Mouse (Mus musculus) cerebellum, postnatal 10 days (tissue): Measurements from ENCODE around the gene Gm43720.
A peak's percentile ranks its signal among the peaks of the same experiment; 100 is the strongest.

Experiments
- DNase-seq, 2 experiments: peaks; one replicate each; pipeline ENCODE4 v3.0.0; 2021; ENCODE audit warnings: mixed read lengths in 2 of 2

The Gm43720 gene

DNA sequence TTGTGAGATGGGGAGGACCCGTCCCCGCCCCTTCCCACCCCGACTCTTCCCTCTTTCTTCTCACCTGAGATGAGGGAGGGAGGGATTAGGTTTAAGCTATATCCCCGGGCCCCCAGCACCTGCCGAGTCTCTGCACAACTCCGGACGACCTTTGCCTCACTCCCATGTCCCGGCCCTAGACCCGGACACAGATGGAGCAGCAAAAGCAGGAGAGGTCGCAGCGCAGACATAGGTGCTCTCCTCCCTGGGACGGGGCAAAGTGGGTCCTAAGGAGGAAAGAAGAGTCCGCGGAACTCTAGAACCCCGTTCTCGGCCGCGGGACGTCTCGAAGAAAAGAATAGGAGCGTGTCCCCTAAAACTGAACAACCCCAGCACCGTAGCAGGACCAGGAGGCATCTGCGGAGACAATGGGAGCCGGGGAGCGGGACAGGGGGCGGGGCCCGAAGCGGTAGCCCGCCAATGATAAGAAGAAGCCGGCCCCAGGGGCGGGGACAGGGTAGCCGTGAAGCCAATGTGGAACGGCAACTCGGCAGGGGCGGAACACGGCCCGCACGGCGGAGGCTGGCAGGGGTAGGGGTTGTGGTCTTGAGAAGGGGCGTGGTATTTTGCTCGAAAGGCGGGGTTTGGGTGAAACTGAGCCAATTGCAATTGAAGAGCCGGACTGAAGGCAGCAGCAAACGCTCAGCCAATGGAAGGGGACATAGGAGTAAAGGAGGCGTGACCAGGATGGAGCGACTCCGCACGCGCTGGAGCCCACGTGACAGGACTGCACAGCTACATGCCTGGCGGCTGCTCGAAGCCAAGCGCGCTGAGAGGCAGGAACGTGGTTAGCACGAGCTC is at the start of gene Gm43720, which contains the start of the genes Gpc2 and Stag3:
Gene Gm43720, minus strand, starts transcription at position 374 of the 840 bp plus-strand sequence.
Gene Gpc2, minus strand, starts transcription at position 421 of the 840 bp plus-strand sequence.
Gene Stag3, plus strand, starts transcription at position 656 of the 840 bp plus-strand sequence.
- DNase-seq = peak; percentile 95 to 98

GRCm38 (mm10) chr5:138312795-138313194 is 33.0 kb upstream of the Gm43720 start:
- no peak for DNase-seq

DNA sequence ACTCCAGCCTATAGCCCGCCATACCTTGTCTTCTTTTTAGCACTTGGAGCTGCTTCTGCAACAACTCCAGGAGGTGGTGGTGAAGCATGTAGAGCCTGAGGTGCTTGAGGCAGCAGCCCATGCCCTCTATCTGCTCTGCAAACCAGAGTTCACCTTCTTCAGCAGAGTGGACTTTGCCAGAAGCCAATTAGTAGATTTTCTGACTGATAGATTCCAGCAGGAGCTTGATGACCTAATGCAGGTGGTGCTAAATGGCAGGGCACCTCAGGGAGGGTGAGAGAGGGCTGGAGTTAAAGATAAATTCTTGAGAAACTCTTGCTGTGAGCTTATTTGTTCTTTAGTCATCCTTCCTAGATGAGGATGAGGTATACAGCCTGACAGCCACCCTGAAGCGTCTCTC is 19.9 kb upstream of the Gm43720 start:
- no peak for DNase-seq

GRCm38 (mm10) chr5:138294158-138294557 is 14.4 kb upstream of the Gm43720 start:
- DNase-seq = no peak

GRCm38 (mm10) chr5:138291638-138292037 is 11.9 kb upstream of the Gm43720 start:
- DNase-seq = no peak

DNA sequence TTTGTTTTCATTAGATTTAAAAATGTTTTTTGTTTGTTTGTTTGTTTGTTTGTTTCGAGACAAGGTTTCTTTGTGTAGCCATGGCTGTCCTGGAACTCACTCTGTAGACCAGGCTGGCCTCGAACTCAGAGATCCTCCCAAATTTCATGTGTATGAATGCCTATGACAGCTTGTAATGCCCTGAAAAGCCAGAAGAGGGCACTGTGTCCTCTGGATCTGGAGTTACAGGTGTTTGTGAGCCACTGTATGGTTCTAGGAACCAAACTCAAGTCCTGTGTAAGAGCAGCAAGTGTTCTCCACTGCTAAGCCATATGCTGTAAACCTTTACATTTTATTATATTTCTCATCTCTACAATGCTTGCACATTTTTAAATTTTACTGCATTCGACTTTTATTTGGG is 8.1 kb upstream of the Gm43720 start:
- no peak for DNase-seq

- DNase-seq = no peak
These were observed 3.8 kb upstream of the Gm43720 start for GRCm38 (mm10) chr5:138283540-138283939.

DNA sequence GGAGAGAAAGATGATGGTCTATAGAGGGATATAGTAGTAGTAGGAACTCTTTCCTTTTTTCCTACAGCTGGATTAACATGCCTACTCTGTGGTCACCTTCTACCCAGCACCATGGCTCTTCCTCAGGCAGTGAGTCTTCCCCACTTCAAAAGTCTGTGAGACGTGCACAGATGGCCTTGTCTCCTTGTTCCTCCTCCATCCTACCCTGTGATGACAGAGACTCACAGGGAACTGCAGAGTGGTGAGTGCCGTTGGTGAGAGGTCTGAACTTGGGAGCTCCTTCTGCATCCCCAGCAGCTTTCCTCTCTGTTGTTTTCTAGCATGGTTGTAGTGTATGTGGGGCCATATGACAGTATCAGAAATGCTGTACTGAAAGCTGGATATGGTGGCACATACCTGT is 2.0 kb upstream of the Gm43720 start:
- no peak for DNase-seq

DNA sequence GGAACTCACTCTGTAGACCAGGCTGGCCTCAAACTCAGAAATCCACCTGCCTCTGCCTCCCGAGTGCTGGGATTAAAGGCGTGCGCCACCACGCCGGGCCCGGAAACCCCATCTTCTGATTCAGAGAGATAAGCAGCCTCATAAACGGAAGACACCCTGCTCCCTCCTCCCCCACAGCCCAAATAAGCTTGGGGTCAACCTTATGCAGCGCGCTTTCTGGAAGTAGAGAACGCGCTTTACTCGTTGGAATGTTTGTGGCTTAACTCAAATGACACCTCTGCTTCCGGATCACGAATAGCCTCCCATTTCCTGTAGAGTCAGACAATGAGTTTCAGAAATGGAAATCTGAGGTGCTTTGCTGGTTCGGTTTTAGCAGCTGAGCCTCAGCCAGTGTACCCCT is 1.1 kb upstream of the Gm43720 start:
- DNase-seq = no peak

- DNase-seq = no peak
These were observed 639 bp upstream of the Gm43720 start for GRCm38 (mm10) chr5:138280425-138280768.

DNA sequence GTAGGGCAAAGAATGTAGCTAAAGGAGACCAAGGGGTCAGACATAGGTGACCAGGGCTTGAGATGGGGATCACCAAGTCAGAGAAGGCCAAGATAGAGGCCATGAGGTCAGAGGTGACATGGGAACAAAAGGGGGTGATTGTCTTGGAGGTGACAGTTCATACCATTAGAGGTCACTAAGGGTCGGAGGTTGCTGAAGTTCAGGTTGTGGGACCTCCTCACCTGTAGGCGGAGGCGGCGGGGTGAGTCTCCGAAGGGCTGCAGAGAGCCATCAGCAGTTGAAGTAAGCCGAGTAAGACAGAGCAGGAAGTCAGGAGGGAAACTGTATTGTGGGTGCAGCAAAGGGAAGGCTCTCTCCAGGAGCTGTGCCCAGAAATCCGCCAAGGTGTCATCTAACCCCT is 1.8 kb downstream of the Gm43720 start:
- DNase-seq = no peak

GRCm38 (mm10) chr5:138275216-138276050 is 4.3 kb downstream of the Gm43720 start:
- no peak for DNase-seq

DNA sequence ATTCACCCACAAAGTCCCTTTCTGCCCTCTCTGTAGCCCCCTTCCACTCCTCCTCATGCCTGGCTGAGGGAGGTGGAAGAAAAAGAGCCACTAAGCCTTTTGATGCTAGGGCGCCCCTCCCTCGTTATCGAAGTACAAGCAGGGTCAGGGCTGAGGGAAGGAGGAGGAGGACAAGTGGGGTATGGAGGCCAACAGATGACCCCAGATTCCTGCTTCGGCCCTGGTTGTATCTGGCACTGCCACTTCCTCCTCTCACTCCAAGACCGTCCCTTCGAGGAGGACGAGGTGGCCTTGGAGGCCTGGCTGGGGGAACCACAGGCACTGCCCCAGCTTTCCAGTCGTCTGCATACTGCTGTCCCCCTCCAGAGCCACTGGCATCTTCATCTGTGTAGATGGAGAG is 5.6 kb downstream of the Gm43720 start:
- DNase-seq = no peak

GRCm38 (mm10) chr5:138272409-138272923 is 7.3 kb downstream of the Gm43720 start, which contains the start of gene Gal3st4:
Gene Gal3st4 (minus strand): TSS chr5:138272840.
- DNase-seq = no peak

DNA sequence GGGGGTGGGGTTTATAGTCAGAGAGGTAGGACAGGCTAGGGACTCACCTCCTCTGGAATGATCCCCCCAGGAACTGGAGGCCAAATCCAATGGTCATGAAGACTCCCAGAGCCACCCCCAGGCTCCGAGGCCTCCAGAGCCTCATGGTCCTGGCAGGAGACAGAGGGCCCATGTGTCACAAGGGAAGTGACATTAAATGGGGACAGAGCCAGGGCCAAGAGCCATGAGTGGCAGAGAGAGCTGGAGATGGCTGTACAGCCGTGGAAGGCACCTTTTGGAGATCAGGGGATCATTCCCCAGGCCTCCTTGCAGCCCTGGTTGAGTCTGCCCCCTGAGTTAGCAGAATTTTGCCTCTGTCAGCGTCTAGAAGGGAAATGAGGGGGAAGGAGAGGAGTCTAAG is 8.5 kb downstream of the Gm43720 start:
- no peak for DNase-seq

- no peak for DNase-seq
These were observed 10.8 kb downstream of the Gm43720 start for GRCm38 (mm10) chr5:138268980-138269379.

DNA sequence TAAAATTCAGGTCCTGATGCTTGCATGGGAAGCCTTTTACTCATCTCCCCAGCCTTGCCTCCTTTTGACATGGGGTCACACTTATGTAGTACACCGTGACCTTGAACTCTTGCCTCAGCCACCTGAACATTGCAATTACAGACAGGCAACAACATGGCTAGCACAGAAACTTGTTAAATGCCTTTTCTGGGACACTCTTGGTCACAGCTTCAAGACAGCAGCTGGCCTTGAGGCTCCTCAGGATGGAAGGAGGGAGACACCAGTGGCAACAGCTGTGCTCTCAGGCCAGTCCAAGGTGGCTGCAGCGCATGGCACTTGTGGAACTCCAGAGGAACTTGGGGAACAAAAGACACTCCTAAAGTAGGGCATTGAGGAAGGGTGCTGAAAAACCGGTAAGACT is 12.6 kb downstream of the Gm43720 start:
- DNase-seq = no peak

DNA sequence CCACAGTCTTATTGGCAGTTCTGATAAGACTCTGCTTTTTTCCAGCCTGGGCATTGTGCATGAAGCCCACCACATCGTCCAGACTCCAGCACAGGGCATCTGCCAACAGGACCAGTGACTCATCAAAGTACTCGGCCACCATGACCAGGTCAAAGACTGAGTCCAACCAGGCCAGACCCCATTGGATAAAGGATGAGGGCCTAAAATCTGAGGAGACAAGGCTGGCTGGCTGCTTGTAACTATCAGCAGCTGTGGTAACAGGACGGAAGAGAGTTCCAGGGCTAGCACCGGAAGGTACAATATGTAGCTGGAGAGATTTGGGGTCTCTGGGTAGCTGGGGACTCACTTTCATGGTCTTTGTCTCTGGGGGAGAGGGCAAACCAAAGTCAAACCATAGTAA is 14.0 kb downstream of the Gm43720 start:
- no peak for DNase-seq

- no peak for DNase-seq
These were observed 15.6 kb downstream of the Gm43720 start for GRCm38 (mm10) chr5:138264207-138264578.

DNA sequence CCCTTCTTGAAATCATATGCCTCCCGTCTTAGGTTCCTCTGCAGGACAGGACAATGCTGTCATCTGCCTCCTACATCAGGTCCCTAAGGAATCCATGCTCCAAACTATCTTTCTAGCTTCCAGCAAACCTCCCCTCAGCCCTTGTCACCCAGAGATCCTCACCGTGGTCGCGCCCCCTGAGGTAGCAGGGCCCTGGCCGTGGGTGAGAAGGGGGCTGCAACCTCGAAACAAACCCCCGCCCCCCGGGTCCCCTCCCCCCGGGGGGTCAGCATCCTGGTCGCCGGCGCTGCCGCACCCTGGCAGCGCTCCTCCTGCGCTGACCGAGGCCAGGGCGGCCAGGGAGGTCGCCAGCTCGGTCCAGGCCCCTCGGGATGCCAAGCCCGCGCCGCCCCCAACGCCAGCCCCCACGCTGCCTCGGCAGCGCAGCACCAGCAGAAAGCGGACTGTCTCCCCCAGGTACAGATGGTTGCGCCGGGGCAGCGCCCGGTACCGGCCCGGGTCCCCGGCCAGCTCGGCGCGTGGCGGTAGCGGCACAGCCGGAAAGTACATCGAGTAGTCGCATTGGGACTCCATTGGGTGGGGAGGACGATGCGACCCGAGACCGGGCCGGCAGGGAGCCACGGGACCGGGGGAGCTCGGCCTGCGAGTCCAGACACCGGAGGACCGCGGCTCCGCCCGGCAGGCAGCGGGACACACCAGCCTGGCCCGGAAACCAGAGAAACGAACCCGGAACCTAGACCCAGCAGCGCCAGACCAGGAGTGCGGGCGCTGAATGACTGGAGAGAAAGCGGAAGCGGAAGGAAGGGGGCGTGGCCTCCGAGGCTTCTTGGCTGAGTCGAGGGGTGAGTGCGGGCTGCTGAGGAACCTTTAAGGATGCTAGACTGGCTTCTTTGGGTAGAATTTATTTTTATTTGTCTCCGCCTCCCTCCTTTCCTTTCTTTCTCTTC is 16.2 kb downstream of the Gm43720 start, which contains the start of gene BC037034:
Gene BC037034, minus strand, starts transcription at position 774 of the 947 bp plus-strand sequence.
- DNase-seq = peak; percentile 97

- DNase-seq = no peak
These were observed 17.0 kb downstream of the Gm43720 start for GRCm38 (mm10) chr5:138262582-138263240.

DNA sequence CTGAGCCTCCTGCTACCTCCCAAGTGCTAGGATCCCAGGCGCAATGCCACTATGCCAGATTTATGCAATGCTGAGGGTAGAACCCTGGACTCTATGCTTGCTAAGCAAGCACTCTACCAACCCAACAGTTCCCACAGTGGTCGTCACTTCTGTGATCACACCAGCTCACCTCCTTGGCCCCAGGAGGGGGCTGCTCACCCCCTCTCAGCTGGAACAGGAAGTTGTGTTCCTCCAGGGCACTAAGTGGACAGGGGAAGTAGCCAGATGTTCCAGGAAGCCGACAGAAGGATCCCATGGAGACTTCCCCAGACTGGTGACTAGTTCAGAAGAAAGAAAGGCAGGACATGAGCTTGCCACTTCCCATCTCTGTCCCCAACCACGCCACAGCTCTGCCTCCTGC is 17.8 kb downstream of the Gm43720 start:
- DNase-seq = no peak
